Mouse (Mus musculus) midbrain, embryonic 12.5 days (tissue): ENCODE measurements around the gene Gm3880. TPM values are rescaled to one million over a fixed set of nuclear protein-coding genes. Genes with fewer than 3 reads are reported as not detected.
A peak's percentile ranks its signal among the peaks of the same experiment; 100 is the strongest.
"Not testable (repeated sequence)": the region's sequence is repeated elsewhere in the genome, so short reads cannot be mapped to it uniquely, and the experiment has no call there.

Source experiments
- ATAC-seq: fragments of 200-750 bp; cut with Nextera tagmentation; 2 replicates; pipeline ENCODE4 v1.8.0; 2017; ENCODE audit warnings: low read depth, moderate TSS enrichment, moderate library complexity; ENCODE audit not compliant: low FRiP score
- H3K27ac ChIP-seq: fragments of 300-500 bp; sonication (generic); replicated peaks from 2 replicates; pipeline ENCODE4 v1.5.1; 2016; ENCODE audit warnings: mild to moderate bottlenecking
- H3K27me3 ChIP-seq: fragments of 300-500 bp; sonication (generic); 2 replicates; pipeline ENCODE4 v1.6.1; 2016; ENCODE audit warnings: mild to moderate bottlenecking
- H3K36me3 ChIP-seq: fragments of 300-500 bp; sonication (generic); 2 replicates; pipeline ENCODE4 v1.6.1; 2016
- H3K4me1 ChIP-seq: fragments of 300-500 bp; sonication (generic); 2 replicates; pipeline ENCODE4 v1.6.1; 2016
- H3K4me2 ChIP-seq: fragments of 300-500 bp; sonication (generic); replicated peaks from 2 replicates; pipeline ENCODE4 v1.6.1; 2016; ENCODE audit warnings: mild to moderate bottlenecking, moderate library complexity
- H3K4me3 ChIP-seq: fragments of 300-500 bp; sonication (generic); 2 replicates; pipeline ENCODE4 v1.5.1; 2016; ENCODE audit warnings: mild to moderate bottlenecking
- H3K9ac ChIP-seq: fragments of 300-500 bp; sonication (generic); replicated peaks from 2 replicates; pipeline ENCODE4 v1.6.1; 2016; ENCODE audit warnings: mild to moderate bottlenecking, moderate library complexity
- H3K9me3 ChIP-seq: fragments of 300-500 bp; sonication (generic); 2 replicates; pipeline ENCODE4 v1.6.1; 2016; ENCODE audit warnings: mild to moderate bottlenecking
- WGBS: fragments of 180-500 bp; shearing (Covaris S2); methylation state at CpG from one replicate; pipeline ENCODE4 v1.1.7; 2016; 5-methylcytosine and 5-hydroxymethylcytosine counted together
- polyA plus RNA-seq: library from polyadenylated mRNA; unstranded; fragments of >200 nt; fragmentation: Nextera tagmentation; extraction: Ambion mirVana; gene quantifications from 2 replicates; pipeline ENCODE4 v1.2.1, GENCODE M21; 2016

Gene Gm3880
- not detected in 2 replicates for polyA plus RNA-seq

DNA sequence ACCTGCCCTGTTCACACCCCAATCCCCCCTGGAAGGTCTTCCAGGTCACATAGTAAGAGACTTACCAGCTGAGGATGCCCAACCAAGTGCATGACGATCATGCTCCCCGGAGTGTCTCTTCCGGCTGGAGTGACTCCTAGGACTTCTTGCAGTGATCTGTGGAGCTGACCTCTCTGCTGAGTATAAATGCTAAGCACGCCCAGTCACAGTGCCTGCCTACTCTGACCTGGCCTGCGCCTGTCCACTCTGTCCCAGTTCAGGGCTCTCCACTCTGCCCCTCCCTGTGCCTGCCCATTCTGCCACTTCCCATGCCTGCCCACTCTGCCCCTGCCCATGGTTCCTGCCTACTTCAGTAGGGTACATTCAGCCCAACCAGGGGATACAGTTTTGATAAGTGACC lies at the start of gene Gm3880:
Gene Gm3880, minus strand, starts transcription at position 101 of the 400 bp plus-strand sequence.
- not testable (repeated sequence) for H3K36me3 ChIP-seq, H3K4me2 ChIP-seq, H3K9me3 ChIP-seq, H3K4me1 ChIP-seq, H3K27ac ChIP-seq, H3K27me3 ChIP-seq, H3K4me3 ChIP-seq, ATAC-seq, H3K9ac ChIP-seq
- WGBS: 89% methylated on average over 5 of the region's 5 CpGs

DNA sequence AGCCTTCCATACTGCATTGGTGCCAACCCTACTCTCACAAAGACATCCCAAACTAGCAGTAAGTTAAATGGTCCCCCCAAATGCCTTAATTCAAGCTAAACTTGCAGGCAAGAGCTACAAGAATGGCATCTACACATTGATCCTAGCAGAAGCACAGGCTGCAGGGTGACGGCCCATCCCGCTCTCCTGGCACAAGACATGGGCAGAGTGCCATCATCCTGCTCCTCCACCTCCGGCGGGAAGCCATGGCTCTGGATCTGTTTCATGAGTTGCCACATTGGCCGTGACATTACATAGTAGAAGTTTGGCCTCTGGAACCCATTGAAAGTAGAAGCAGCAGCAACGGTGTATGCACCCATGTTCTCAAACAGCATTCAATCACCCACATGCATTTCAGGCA lies 37.5 kb upstream of the Gm3880 start:
- not testable (repeated sequence) for H3K4me1 ChIP-seq, H3K9ac ChIP-seq, H3K36me3 ChIP-seq, ATAC-seq, H3K27ac ChIP-seq, H3K4me2 ChIP-seq, H3K9me3 ChIP-seq, H3K4me3 ChIP-seq, H3K27me3 ChIP-seq
- WGBS: 93% methylated on average over 6 of the region's 6 CpGs

DNA sequence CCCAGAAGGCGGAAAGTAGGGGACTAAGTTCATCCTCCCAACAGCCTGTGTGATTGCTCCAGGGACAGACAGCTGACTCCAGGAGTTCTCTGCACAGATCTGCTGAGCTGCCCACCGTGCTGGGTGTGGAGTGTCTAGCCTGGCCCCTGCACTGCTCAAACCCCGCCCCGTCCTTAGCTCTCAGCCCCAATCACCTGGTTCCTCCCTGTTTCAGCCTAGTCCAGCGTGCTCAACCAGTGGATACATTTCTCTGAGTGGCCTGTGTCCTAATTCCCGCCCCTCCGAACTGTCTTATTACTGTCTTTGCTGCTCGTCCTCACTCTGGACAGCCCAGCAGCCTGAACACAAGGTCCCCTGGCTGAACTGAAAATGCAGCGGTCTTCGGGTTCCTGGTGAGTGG lies 20.8 kb upstream of the Gm3880 start, which contains the start of the genes Gm9112 and Dmrtc1b:
Gene Gm9112, minus strand, starts transcription at position 101 of the 400 bp plus-strand sequence.
Gene Dmrtc1b, plus strand, starts transcription at position 331 of the 400 bp plus-strand sequence.
- not testable (repeated sequence) for H3K27ac ChIP-seq, H3K36me3 ChIP-seq, H3K4me2 ChIP-seq, H3K4me1 ChIP-seq, H3K9ac ChIP-seq, ATAC-seq, H3K9me3 ChIP-seq, H3K4me3 ChIP-seq
- peaks cover 16% of the 10 kb centered on the region for H3K27me3 ChIP-seq
- WGBS: 92% methylated on average over 10 of the region's 10 CpGs

DNA sequence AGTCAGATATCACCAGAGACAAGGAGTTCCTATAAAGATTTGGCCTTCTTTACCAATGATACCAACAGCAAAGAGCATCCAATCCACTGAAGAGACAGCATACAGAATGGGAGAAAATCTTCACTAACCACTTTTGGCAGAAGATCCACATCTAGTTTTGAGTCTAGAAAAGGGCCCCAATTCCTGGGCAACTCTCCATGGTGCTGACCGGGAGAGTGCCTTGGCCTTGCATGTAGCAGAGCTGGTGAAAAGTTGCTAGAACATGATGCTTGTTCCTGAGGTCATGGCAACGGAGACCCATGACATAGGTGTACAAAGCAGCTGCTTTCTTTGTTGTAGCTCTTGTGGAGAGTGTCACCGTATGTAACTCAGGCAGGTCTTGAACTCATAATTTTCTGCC lies 13.9 kb upstream of the Gm3880 start:
- not testable (repeated sequence) for H3K27ac ChIP-seq, H3K4me3 ChIP-seq, H3K9ac ChIP-seq, H3K4me2 ChIP-seq, H3K36me3 ChIP-seq, H3K27me3 ChIP-seq, ATAC-seq, H3K9me3 ChIP-seq, H3K4me1 ChIP-seq
- 82% methylated on average over 3 of the region's 3 CpGs for WGBS

DNA sequence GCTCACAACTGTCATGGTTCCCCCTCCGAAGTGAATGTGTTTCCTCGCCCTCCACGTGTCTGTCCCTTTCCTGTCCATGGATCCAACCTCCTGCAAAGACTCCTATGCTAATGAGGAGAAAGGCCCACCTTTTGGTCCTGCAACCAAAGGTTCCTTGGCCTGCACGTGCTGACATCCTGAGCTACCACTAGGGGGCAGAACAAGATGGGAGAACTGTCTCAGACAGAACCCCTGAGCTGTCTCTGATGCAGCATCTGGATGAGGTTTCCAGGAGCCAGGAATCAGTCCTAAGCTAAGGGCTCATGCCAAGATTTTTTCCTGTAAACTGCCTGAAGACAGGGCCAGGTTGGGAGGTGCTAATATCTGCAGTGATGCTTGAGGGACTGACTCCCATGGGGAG lies 2.5 kb upstream of the Gm3880 start:
- 26% methylated on average over 4 of the region's 4 CpGs for WGBS
- not testable (repeated sequence) for H3K4me2 ChIP-seq, H3K27ac ChIP-seq, H3K9ac ChIP-seq, ATAC-seq, H3K4me1 ChIP-seq, H3K4me3 ChIP-seq, H3K36me3 ChIP-seq, H3K9me3 ChIP-seq
- H3K27me3 ChIP-seq: peaks cover 15% of the 10 kb centered on the region

DNA sequence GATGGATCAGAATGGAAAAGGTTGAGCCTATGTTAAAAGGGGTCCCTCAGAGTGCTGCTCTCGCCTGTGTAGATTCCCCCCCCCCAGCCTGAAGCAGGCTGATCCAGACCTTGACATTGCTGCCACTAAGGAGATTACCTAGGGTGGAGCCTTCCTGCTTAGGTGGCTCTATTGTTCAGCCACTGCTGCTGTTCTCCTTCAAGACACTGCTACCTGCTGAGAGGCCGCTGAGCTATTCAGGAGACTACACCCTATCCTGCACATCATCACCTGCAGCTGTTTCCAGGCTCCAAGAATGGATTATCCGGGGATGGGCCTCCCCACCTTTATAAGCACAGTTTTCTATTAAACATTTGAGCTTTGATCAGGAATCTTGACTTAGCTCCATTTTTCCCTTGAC lies 2.1 kb downstream of the Gm3880 start:
- H3K4me1 ChIP-seq, H3K4me2 ChIP-seq, H3K4me3 ChIP-seq, ATAC-seq, H3K9ac ChIP-seq, H3K27me3 ChIP-seq, H3K9me3 ChIP-seq, H3K36me3 ChIP-seq, H3K27ac ChIP-seq: not testable (repeated sequence)
- 42% methylated on average over 3 of the region's 3 CpGs for WGBS

DNA sequence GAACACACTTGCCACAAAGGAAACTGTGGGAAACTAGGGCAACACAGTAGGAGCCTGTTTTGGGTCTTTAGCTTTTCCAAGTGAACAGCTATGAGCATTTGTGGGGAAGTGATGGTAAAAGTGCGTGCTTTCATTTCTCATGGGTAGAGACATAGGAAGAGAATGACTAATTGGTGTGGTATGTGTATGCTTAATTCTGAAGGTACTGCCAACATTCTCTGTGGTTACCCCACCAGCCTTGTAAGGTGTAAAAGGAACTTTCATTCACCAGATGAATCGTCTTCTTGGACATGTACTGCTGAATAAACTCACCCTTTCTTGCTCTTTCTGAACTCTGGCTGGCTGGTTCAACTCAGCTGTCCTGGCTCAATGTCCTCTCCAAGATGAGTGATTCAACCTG lies 20.1 kb downstream of the Gm3880 start:
- 82% methylated on average over 2 of the region's 2 CpGs for WGBS
- no peak overlapping the region for H3K9ac ChIP-seq
- H3K27ac ChIP-seq: no peak overlapping the region
- no peaks in the 10 kb centered on the region for H3K9me3 ChIP-seq
- ATAC-seq: no peak
- no peak overlapping the region for H3K4me3 ChIP-seq
- no peaks in the 10 kb centered on the region for H3K36me3 ChIP-seq
- no peaks in the 10 kb centered on the region for H3K4me1 ChIP-seq
- H3K4me2 ChIP-seq: no peak overlapping the region
- H3K27me3 ChIP-seq: no peaks in the 10 kb centered on the region; the same call in 1 of the 2 replicates

DNA sequence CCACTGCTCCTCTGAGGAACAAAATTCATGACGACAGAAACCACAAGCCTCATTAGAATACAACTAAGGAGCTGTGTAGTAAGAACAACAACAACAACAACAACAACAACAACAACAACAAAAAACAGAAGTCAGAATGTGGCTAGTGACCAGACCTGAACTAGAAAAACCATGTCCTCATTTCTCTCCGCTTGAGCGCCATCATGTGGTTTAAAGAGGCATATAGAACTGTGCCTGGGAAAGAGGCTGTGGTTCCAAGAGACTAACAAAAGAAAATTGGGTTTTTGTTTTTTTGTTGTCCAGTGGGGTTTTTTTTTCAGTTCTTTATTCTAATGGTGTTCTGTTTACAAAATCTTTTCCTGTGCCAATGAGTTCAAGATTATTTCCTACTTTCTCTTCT lies 26.1 kb downstream of the Gm3880 start:
- WGBS: 12% methylated on average over 3 of the region's 3 CpGs
- no peak for ATAC-seq
- Histone ChIP-seq H3K9ac (no peak overlapping the region), H3K27me3 (0 out of 2 replicates have a peak, but pooled peaks cover 7% of the 10 kb centered on the region), H3K4me1 (no peaks in the 10 kb centered on the region), H3K9me3 (no peaks in the 10 kb centered on the region), H3K36me3 (no peaks in the 10 kb centered on the region), H3K4me2 (no peak overlapping the region), H3K4me3 (no peak overlapping the region), H3K27ac (no peak overlapping the region)

DNA sequence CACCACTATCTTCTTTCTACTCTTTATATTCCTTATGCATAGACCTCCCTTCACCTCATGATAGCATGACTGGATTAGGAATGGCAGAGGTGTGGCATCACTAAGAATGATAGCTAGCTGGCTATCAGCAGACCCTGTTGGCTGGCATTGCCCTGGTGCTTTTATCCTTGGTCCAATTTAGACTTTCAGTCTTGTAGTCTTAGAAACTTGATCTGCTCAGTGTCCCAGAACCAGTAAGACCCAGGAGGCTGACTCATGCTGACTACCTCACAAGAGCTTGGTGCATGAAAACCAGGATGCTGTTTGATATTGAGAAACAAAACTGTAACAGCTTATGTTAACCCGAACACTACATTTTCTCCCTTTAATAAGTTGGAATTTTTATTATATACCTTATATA lies 41.1 kb downstream of the Gm3880 start:
- Histone ChIP-seq H3K9ac (no peak overlapping the region), H3K4me2 (no peak overlapping the region), H3K9me3 (no peaks in the 10 kb centered on the region), H3K27me3 (peaks cover 35% of the 10 kb centered on the region), H3K4me1 (no peaks in the 10 kb centered on the region), H3K4me3 (no peak overlapping the region), H3K36me3 (no peaks in the 10 kb centered on the region), H3K27ac (no peak overlapping the region)
- no peak for ATAC-seq
- WGBS: 89% methylated on average over 1 of the region's 1 CpGs

DNA sequence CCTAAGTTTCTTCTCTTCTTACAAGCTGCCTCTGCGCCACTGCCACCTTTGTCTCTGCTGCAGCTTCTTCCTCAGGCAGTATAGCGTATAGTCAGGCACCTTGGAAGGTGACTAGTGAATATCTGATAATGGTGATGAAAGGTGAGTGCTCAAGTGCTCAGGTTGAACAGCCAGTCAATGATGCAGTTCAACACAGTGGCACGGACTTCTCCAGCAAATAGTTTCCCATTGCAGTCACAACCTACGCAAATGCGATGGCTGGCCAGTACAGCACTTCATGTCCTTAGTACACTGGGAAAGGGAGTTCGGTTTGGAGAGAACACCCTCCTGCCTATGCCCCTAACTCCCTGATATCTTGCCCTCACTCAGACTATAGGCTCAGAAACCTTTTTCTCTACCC lies 41.6 kb downstream of the Gm3880 start:
- Histone ChIP-seq H3K27ac (no peak overlapping the region), H3K27me3 (peaks cover 35% of the 10 kb centered on the region), H3K9me3 (no peaks in the 10 kb centered on the region), H3K4me3 (no peak overlapping the region), H3K9ac (no peak overlapping the region), H3K4me1 (no peaks in the 10 kb centered on the region), H3K36me3 (no peaks in the 10 kb centered on the region), H3K4me2 (no peak overlapping the region)
- ATAC-seq: no peak
- 44% methylated on average over 6 of the region's 6 CpGs for WGBS

DNA sequence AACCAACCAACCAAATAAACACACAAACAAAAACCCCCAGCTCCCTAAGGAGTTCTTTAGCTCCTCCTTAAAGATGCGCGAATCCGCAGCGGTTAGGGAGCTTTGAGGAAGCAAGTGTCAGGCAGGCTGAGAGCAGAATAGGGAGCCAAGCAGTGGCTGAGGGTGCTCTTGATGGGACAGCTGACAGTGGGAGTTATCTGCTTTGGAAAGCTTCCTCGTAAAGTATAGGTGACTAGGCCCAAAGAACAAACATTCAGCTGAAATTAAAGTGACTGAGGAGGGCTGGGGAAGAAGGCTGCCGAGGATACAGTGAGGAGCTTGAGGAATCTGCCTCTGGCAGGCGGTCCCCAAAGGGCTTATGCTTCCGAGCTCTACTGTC lies 42.2 kb downstream of the Gm3880 start:
- Histone ChIP-seq H3K27ac (no peak overlapping the region), H3K27me3 (peaks cover 35% of the 10 kb centered on the region), H3K9ac (peak overlapping the region; percentile 56; the same call in 1 of the 2 replicates), H3K36me3 (no peaks in the 10 kb centered on the region), H3K9me3 (no peaks in the 10 kb centered on the region), H3K4me3 (peak overlapping the region; percentile 53), H3K4me2 (peak overlapping the region; percentile 56), H3K4me1 (no peaks in the 10 kb centered on the region)
- WGBS: 15% methylated on average over 8 of the region's 8 CpGs
- peak; percentile 49; the same call in 1 of the 2 replicates for ATAC-seq

DNA sequence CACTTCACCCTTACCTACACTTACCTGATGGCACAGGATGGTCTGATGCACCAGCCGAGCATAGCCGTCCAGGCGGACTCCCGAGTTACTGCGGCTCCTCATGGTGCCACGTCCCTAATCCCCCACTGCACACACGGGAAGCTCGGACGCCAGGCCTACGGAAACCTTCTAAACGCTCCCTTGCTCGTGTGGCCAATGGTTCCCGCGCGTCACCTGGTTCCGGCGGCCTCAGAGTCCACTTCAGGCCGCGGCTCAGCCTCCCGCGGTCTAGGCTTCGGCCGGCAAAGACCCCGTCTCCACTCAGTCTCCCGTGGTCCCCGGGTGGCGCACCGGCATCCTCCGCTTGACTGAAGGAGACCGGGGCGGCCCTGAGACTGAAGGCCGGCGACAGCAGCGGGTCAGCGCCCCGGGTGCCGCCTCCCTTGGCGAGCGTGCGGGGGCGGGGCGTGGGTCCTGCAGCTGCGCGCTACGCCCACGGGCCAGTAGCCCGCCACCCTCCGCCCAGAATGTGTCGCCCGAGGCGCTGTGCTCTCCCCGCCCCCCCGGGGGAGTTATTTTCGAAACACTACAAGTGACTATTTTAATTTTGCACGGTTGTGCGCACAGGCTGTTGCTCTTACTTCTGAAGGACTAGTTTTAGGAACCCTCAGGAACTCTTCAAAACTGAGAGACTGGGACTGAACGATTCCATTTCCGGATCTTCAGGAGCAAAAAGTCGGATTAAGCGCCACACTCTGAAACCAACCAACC lies 42.8 kb downstream of the Gm3880 start, which contains the start of gene Phka1:
Gene Phka1, minus strand, starts transcription at position 424 of the 750 bp plus-strand sequence.
- Histone ChIP-seq H3K36me3 (no peaks in the 10 kb centered on the region), H3K4me3 (peak within 1 kb of the TSS; percentile 53), H3K27ac (no peak within 1 kb of the TSS), H3K27me3 (peaks cover 35% of the 10 kb centered on the region), H3K9me3 (no peaks in the 10 kb centered on the region), H3K4me1 (no peaks in the 10 kb centered on the region), H3K4me2 (peak within 1 kb of the TSS; percentile 56), H3K9ac (peak within 1 kb of the TSS; percentile 56)
- peak; percentile 87 for ATAC-seq
- WGBS: 19% methylated on average over 60 of the region's 60 CpGs
